Mouse (Mus musculus): ENCODE measurements around the gene Adamtsl1.

DNA sequence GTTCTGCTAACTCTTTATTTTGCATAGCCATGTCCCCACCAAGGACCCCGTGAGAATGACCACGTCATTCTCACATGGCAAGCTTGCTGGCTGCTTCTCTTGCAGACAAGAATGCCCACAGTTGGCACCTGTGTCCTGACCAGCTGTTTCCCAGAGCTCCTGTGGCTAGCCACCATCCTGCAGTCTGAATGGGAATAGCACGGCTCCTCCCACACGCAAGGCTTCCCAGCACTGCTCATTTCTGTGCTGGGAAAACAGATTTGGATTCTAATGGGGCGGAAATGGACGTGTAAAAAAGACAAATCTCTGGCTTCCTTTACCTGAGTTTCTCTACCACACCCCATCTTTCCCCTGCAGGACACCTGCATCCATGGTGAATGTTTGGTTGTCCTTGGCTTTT, 531.9 kb downstream of the Adamtsl1 start:
- no peak for TF ChIP-seq POLR2A (IDR thresholded peaks at IDR 0.05; ENCODE audit: insufficient read length, low read depth)
- no peak for TF ChIP-seq CEBPB (IDR thresholded peaks at IDR 0.05; ENCODE audit: insufficient read depth, poor library complexity, severe bottlenecking)
- TF ChIP-seq MAX (IDR thresholded peaks at IDR 0.05; ENCODE audit: low read depth) = no peak
- TF ChIP-seq USF1 (IDR thresholded peaks at IDR 0.05; ENCODE audit: low read depth) = no peak
- TF ChIP-seq TCF3 (IDR thresholded peaks at IDR 0.05; ENCODE audit: insufficient read length, low read depth) = peak; percentile 93
- peak; percentile 91 for TF ChIP-seq TCF12 (IDR thresholded peaks at IDR 0.05; ENCODE audit: insufficient read depth, poor library complexity, severe bottlenecking)
- TF ChIP-seq POLR2AphosphoS2 (IDR thresholded peaks at IDR 0.05; ENCODE audit: insufficient read length, low read depth) = no peak
- no peak for TF ChIP-seq E2F4 (IDR thresholded peaks at IDR 0.05; ENCODE audit: insufficient read depth)
- TF ChIP-seq MYOG (IDR thresholded peaks at IDR 0.05; ENCODE audit: control insufficient read depth in 1 of 3, insufficient read depth in 1 of 3, insufficient read length in 2 of 3, low read depth in 2 of 3) = peak; percentile 90 to 99 (median 97)

Measured in myocyte (in vitro differentiated cells).